In genomic region chr2:124775737-124776136, GRCm38 (mm10) we compare ENCODE assay signal across 12 mouse cellular contexts.
DNase-seq lines count a peak whose midpoint lies in the region; ATAC-seq and TF ChIP-seq lines count a peak whose summit lies in the region.
"Had no signal": no experiment of that assay in that cellular context is flagged by ENCODE, and none has a peak within 500 bp of the region (broad histone marks: within the 10 kb centered on the region; RNA-seq: fewer than 3 reads in every experiment).

No protein-coding gene starts in this region.

- H3K27ac ChIP-seq in heart, adult 2 months: no peak overlapping the region
- H3K27ac ChIP-seq in heart, embryonic 10.5 days: no peak overlapping the region
- H3K27ac ChIP-seq in midbrain, postnatal 0 days (ENCODE audit: low read depth, low read length): no peak overlapping the region
- no peak overlapping the region for H3K27ac ChIP-seq in midbrain, embryonic 15.5 days
- no peak overlapping the region for H3K27ac ChIP-seq in forebrain, postnatal 0 days (ENCODE audit: low read depth, low read length)
- H3K27ac ChIP-seq in liver, embryonic 11.5 days (ENCODE audit: low read depth, low read length): no peak overlapping the region
- H3K27ac ChIP-seq: hindbrain, embryonic 13.5 days had no signal

- H3K9me3 ChIP-seq in heart, embryonic 10.5 days: no peaks in the 10 kb centered on the region
- H3K9me3 ChIP-seq in midbrain, postnatal 0 days (ENCODE audit: low read length): no peaks in the 10 kb centered on the region
- no peaks in the 10 kb centered on the region for H3K9me3 ChIP-seq in midbrain, embryonic 15.5 days
- H3K9me3 ChIP-seq in forebrain, postnatal 0 days (ENCODE audit: low read length): no peaks in the 10 kb centered on the region
- H3K9me3 ChIP-seq in liver, embryonic 11.5 days (ENCODE audit: control insufficient read depth, low read length): no peaks in the 10 kb centered on the region
- H3K9me3 ChIP-seq: hindbrain, embryonic 13.5 days had no signal

- TF ChIP-seq POLR2A in heart, adult 2 months (IDR thresholded peaks at IDR 0.05; ENCODE audit: insufficient read depth, low read depth, low read length): no peak

- no peaks in the 10 kb centered on the region; the same call in 1 of the 2 replicates for H3K36me3 ChIP-seq in heart, adult 2 months (ENCODE audit: control insufficient read depth, insufficient read depth, low read length)
- H3K36me3 ChIP-seq in heart, embryonic 10.5 days: no peaks in the 10 kb centered on the region
- no peaks in the 10 kb centered on the region for H3K36me3 ChIP-seq in midbrain, postnatal 0 days (ENCODE audit: insufficient read depth, low read length)
- H3K36me3 ChIP-seq in midbrain, embryonic 15.5 days (replicated peaks): no peaks in the 10 kb centered on the region
- no peaks in the 10 kb centered on the region for H3K36me3 ChIP-seq in forebrain, postnatal 0 days (ENCODE audit: insufficient read depth)
- H3K36me3 ChIP-seq in liver, embryonic 11.5 days (ENCODE audit: control insufficient read depth, insufficient read depth, low read length): no peaks in the 10 kb centered on the region
- H3K36me3 ChIP-seq: hindbrain, embryonic 13.5 days had no signal

- intact Hi-C loops in heart, adult 2 months (cut with DNase I): no loop called here

- ATAC-seq in midbrain, postnatal 0 days (ENCODE audit: low FRiP score): no peak
- ATAC-seq in midbrain, embryonic 15.5 days (replicated peaks): no peak
- ATAC-seq in forebrain, postnatal 0 days: no peak
- ATAC-seq in liver, embryonic 11.5 days (replicated peaks; ENCODE audit: low FRiP score): no peak
- ATAC-seq: liver, postnatal 0 days had no signal

- H3K4me3 ChIP-seq in heart, adult 2 months: no peak overlapping the region
- no peak overlapping the region for H3K4me3 ChIP-seq in heart, embryonic 10.5 days
- H3K4me3 ChIP-seq in midbrain, postnatal 0 days (ENCODE audit: low read depth, low read length): no peak overlapping the region
- no peak overlapping the region for H3K4me3 ChIP-seq in midbrain, embryonic 15.5 days
- H3K4me3 ChIP-seq in forebrain, postnatal 0 days (ENCODE audit: low read depth, low read length): no peak overlapping the region
- H3K4me3 ChIP-seq in liver, embryonic 11.5 days (ENCODE audit: low read depth, low read length): no peak overlapping the region
- H3K4me3 ChIP-seq: hindbrain, embryonic 13.5 days; myocyte had no signal

- H3K9ac ChIP-seq in heart, adult 2 months (ENCODE audit: low read depth, low read length): no peak overlapping the region
- H3K9ac ChIP-seq in midbrain, postnatal 0 days (replicated peaks; ENCODE audit: low read length, poor library complexity, severe bottlenecking): no peak overlapping the region
- H3K9ac ChIP-seq in midbrain, embryonic 15.5 days: no peak overlapping the region
- H3K9ac ChIP-seq in forebrain, postnatal 0 days: no peak overlapping the region
- H3K9ac ChIP-seq in liver, embryonic 11.5 days (ENCODE audit: low read depth, low read length): no peak overlapping the region
- H3K9ac ChIP-seq: hindbrain, embryonic 13.5 days; liver, postnatal 0 days had no signal

- 38% methylated on average over 3 of the region's 3 CpGs for WGBS in heart, adult 2 months
- 63% methylated on average over 3 of the region's 3 CpGs for WGBS in heart, embryonic 10.5 days
- WGBS in midbrain, postnatal 0 days: 72% methylated on average over 3 of the region's 3 CpGs
- WGBS in midbrain, embryonic 15.5 days: 66% methylated on average over 3 of the region's 3 CpGs
- 63% methylated on average over 3 of the region's 3 CpGs for WGBS in forebrain, postnatal 0 days
- 61% methylated on average over 3 of the region's 3 CpGs for WGBS in liver, embryonic 11.5 days

- DNase-seq in heart, adult 2 months: peak in 1 of 2 experiments; percentile 49
- DNase-seq in heart, embryonic 10.5 days (ENCODE audit: low spot score): no peak
- DNase-seq in midbrain, postnatal 0 days (ENCODE audit: low spot score): peak; percentile 49
- peak; percentile 61 to 65 for DNase-seq in cerebellum, postnatal 14 days
- DNase-seq in kidney, postnatal 36 days: peak; percentile 11 to 20
- no peak for DNase-seq in forebrain, postnatal 0 days
- no peak for DNase-seq in liver, embryonic 11.5 days (ENCODE audit: low spot score)
- DNase-seq: B cell, adult 2 months; liver, postnatal 0 days had no signal

- H3K4me1 ChIP-seq in heart, adult 2 months (ENCODE audit: control insufficient read depth, insufficient read depth, low read length): peaks cover 9% of the 10 kb centered on the region
- H3K4me1 ChIP-seq in heart, embryonic 10.5 days: peaks cover 11% of the 10 kb centered on the region; the same call in 1 of the 2 replicates
- no peaks in the 10 kb centered on the region; the same call in 1 of the 2 replicates for H3K4me1 ChIP-seq in midbrain, postnatal 0 days (ENCODE audit: insufficient read depth, low read length)
- peaks cover 13% of the 10 kb centered on the region for H3K4me1 ChIP-seq in midbrain, embryonic 15.5 days
- no peaks in the 10 kb centered on the region for H3K4me1 ChIP-seq in forebrain, postnatal 0 days (ENCODE audit: insufficient read depth)
- H3K4me1 ChIP-seq in liver, embryonic 11.5 days (replicated peaks; ENCODE audit: control insufficient read depth, insufficient read depth, low read length): no peaks in the 10 kb centered on the region

- H3K4me2 ChIP-seq in midbrain, postnatal 0 days (ENCODE audit: low read depth, low read length, poor library complexity, severe bottlenecking): no peak overlapping the region
- H3K4me2 ChIP-seq in midbrain, embryonic 15.5 days: no peak overlapping the region
- H3K4me2 ChIP-seq in forebrain, postnatal 0 days (ENCODE audit: low read depth): no peak overlapping the region
- H3K4me2 ChIP-seq in liver, embryonic 11.5 days: no peak overlapping the region
- H3K4me2 ChIP-seq: hindbrain, embryonic 13.5 days had no signal

- H3K27me3 ChIP-seq in heart, adult 2 months (ENCODE audit: control insufficient read depth, insufficient read depth, low read length): no peaks in the 10 kb centered on the region
- H3K27me3 ChIP-seq in heart, embryonic 10.5 days (ENCODE audit: insufficient read depth, poor library complexity, severe bottlenecking): no peaks in the 10 kb centered on the region
- no peaks in the 10 kb centered on the region for H3K27me3 ChIP-seq in midbrain, postnatal 0 days (ENCODE audit: insufficient read depth, low read length)
- H3K27me3 ChIP-seq in midbrain, embryonic 15.5 days (replicated peaks): no peaks in the 10 kb centered on the region
- H3K27me3 ChIP-seq in forebrain, postnatal 0 days (ENCODE audit: insufficient read depth, low read length): no peaks in the 10 kb centered on the region
- H3K27me3 ChIP-seq in liver, embryonic 11.5 days (replicated peaks; ENCODE audit: control insufficient read depth, insufficient read depth, low read length): no peaks in the 10 kb centered on the region
- H3K27me3 ChIP-seq: hindbrain, embryonic 13.5 days had no signal

- no peaks in the 10 kb centered on the region for H3K79me2 ChIP-seq in heart, adult 2 months (replicated peaks; ENCODE audit: control insufficient read depth, insufficient read depth, low read length)

- 0 out of 2 replicates have a peak, but pooled peaks have one; percentile 37 for TF ChIP-seq EP300 in heart, adult 2 months (IDR thresholded peaks at IDR 0.05; ENCODE audit: insufficient read depth, low read depth, low read length)

- TF ChIP-seq CTCF in heart, adult 2 months (IDR thresholded peaks at IDR 0.05): no peak
- no peak for TF ChIP-seq CTCF in midbrain, postnatal 0 days (IDR thresholded peaks at IDR 0.05)
- no peak for TF ChIP-seq CTCF in forebrain, postnatal 0 days (IDR thresholded peaks at IDR 0.05; ENCODE audit: low read depth)

Comparison
In these comparisons a context has a peak if more than half of its experiments do, and no peak if none do; other contexts are left out.
1. DNase-seq: peak in midbrain, postnatal 0 days (single experiment), cerebellum, postnatal 14 days (2 of 2) and kidney, postnatal 36 days (2 of 2); none in heart, embryonic 10.5 days (single experiment), forebrain, postnatal 0 days (single experiment) and liver, embryonic 11.5 days (single experiment).